Comparison of ENCODE assay signal across 8 mouse cellular contexts in genomic region chr9:15709599-15710381, GRCm38 (mm10). TPM values are rescaled to one million over a fixed set of nuclear protein-coding genes. Genes with fewer than 3 reads are reported as not detected.
DNase-seq lines count a peak whose midpoint lies in the region; ATAC-seq and TF ChIP-seq lines count a peak whose summit lies in the region.

Slc36a4 (plus strand) TSS chr9:15709738.

- peak within 1 kb of the TSS; percentile 80 for H3K4me3 ChIP-seq in forebrain, postnatal 0 days (ENCODE audit: low read depth, low read length)
- H3K4me3 ChIP-seq in lung, embryonic 14.5 days (ENCODE audit: low read depth, low read length) = peak within 1 kb of the TSS; percentile 69

- peak; percentile 78 for ATAC-seq in cerebellum, adult (ENCODE audit: insufficient number of reproducible peaks, low FRiP score, low TSS enrichment)
- ATAC-seq in forebrain, postnatal 0 days = peak; percentile 90
- ATAC-seq in lung, embryonic 14.5 days (ENCODE audit: insufficient read depth) = peak; percentile 91
- peak; percentile 45; the same call in 1 of the 2 replicates for ATAC-seq in neutrophil, adult 5-6 weeks (ENCODE audit: extremely low read depth, insufficient number of reproducible peaks, low FRiP score, poor library complexity, severe bottlenecking)

- H3K4me1 ChIP-seq in forebrain, postnatal 0 days (ENCODE audit: insufficient read depth) = peaks cover 9% of the 10 kb centered on the region; the same call in 1 of the 2 replicates
- H3K4me1 ChIP-seq in lung, embryonic 14.5 days (ENCODE audit: insufficient read depth) = peaks cover 3% of the 10 kb centered on the region; the same call in 1 of the 2 replicates

- no peaks in the 10 kb centered on the region for H3K36me3 ChIP-seq in forebrain, postnatal 0 days (ENCODE audit: insufficient read depth)
- H3K36me3 ChIP-seq in lung, embryonic 14.5 days (ENCODE audit: insufficient read depth) = no peaks in the 10 kb centered on the region

- H3K27ac ChIP-seq in forebrain, postnatal 0 days (ENCODE audit: low read depth, low read length) = peak within 1 kb of the TSS; percentile 93
- peak within 1 kb of the TSS; percentile 75 for H3K27ac ChIP-seq in lung, embryonic 14.5 days (ENCODE audit: low read depth)

- H3K27me3 ChIP-seq in forebrain, postnatal 0 days (ENCODE audit: insufficient read depth, low read length) = no peaks in the 10 kb centered on the region
- H3K27me3 ChIP-seq in lung, embryonic 14.5 days (ENCODE audit: insufficient read depth, low read length) = no peaks in the 10 kb centered on the region

- H3K9me3 ChIP-seq in forebrain, postnatal 0 days (ENCODE audit: low read length) = no peaks in the 10 kb centered on the region
- H3K9me3 ChIP-seq in lung, embryonic 14.5 days (ENCODE audit: low read depth, low read length) = no peaks in the 10 kb centered on the region

- no peak for TF ChIP-seq CTCF in forebrain, postnatal 0 days (IDR thresholded peaks at IDR 0.05; ENCODE audit: low read depth)
- no peak for TF ChIP-seq CTCF in lung, embryonic 14.5 days (IDR thresholded peaks at IDR 0.05; ENCODE audit: low read depth)

- peak within 1 kb of the TSS; percentile 58 for H3K4me2 ChIP-seq in forebrain, postnatal 0 days (ENCODE audit: low read depth)
- peak within 1 kb of the TSS; percentile 78 for H3K4me2 ChIP-seq in lung, embryonic 14.5 days

- peak; percentile 18 to 31 for DNase-seq in CD8-positive naive resting alpha-beta T cell, adult 2 months (ENCODE audit: low read depth in 2 of 2, low spot score in 2 of 2)
- peak; percentile 86 for DNase-seq in forebrain, postnatal 0 days
- DNase-seq in heart, postnatal 4 days = peak; percentile 78
- DNase-seq in layer of hippocampus, adult 8-10 months (ENCODE audit: low spot score in 2 of 2) = peak; percentile 67 to 71
- peak; percentile 83 for DNase-seq in lung, embryonic 14.5 days
- DNase-seq in testis, postnatal 14 days (ENCODE audit: low spot score) = peak; percentile 74

- peak within 1 kb of the TSS; percentile 90 for H3K9ac ChIP-seq in forebrain, postnatal 0 days
- peak within 1 kb of the TSS; percentile 78 for H3K9ac ChIP-seq in lung, embryonic 14.5 days

- under 1% methylated on average over 75 of the region's 75 CpGs for WGBS in forebrain, postnatal 0 days
- under 1% methylated on average over 73 of the region's 75 CpGs for WGBS in lung, embryonic 14.5 days

RNA-seq across cellular contexts. Expression of gene Slc36a4, which starts in this region (rescaled TPM):
- total RNA-seq in forebrain, postnatal 0 days (2014; rRNA removed) = 40.0 and 56.9 TPM in 2 replicates
- 18.6 and 28.1 TPM in 2 replicates for polyA plus RNA-seq in forebrain, postnatal 0 days (2015; fragmentation: Nextera tagmentation; extraction: Ambion mirVana)
- total RNA-seq in heart, postnatal 4 days (2021) = 10 to 100 TPM; 17.1 to 17.3 TPM
- 10 to 100 TPM; 40.4 to 48.4 (median 43.7) TPM for total RNA-seq in layer of hippocampus, adult 8-10 months (2022)
- polyA plus RNA-seq in lung, embryonic 14.5 days (2014; fragmentation: Nextera tagmentation; extraction: Ambion mirVana) = 18.4 and 20.2 TPM in 2 replicates
- 4.1 and 4.8 TPM in 2 replicates for total RNA-seq in neutrophil, adult 5-6 weeks (2017)

Comparison
In these comparisons a context has a peak if more than half of its experiments do, and no peak if none do; other contexts are left out.
1. Peak in every context shown above with its lines: DNase-seq, ATAC-seq, H3K4me3 ChIP-seq and H3K27ac ChIP-seq.
2. DNase-seq: peak in every context shown above with its lines; median percentile 86 in forebrain, postnatal 0 days; 83 in lung, embryonic 14.5 days; 78 in heart, postnatal 4 days; 74 in testis, postnatal 14 days; 69 in layer of hippocampus, adult 8-10 months; 24 in CD8-positive naive resting alpha-beta T cell, adult 2 months.